Mouse (Mus musculus): ENCODE measurements around the gene Mrpl21.

Mrpl21 gene

GRCm38 (mm10) chr19:3282572-3283467 is at the start of gene Mrpl21, which contains the start of gene Ighmbp2:
TSS of gene Mrpl21 (plus strand) at chr19:3282901.
TSS of gene Ighmbp2 (minus strand) at chr19:3283017.
- CTCF ChIA-PET: interaction anchor here in 3 of 4 experiments (0.5 to 1.3 kb wide), 3 partner anchors 9 to 517 kb away, joined by 3 to 4 read pairs (median 3); no protein-coding TSS in a partner anchor

GRCm38 (mm10) chr19:3260016-3260415 is 22.7 kb upstream of the Mrpl21 start:
- ChIA-PET POLR2A (no interaction called here), CTCF (no interaction called here)

More at GRCm38 (mm10) chr19:3282572-3283467, at the start of gene Mrpl21, which contains the start of gene Ighmbp2:
- POLR2A ChIA-PET: interaction anchor here in 2 of 4 experiments (0.5 to 3.0 kb wide), 21 partner anchors 9 to 197 kb away, joined by 3 to 19 read pairs (median 4); partner anchors contain the start of gene Cpt1a (in 1 of the 2)

DNA sequence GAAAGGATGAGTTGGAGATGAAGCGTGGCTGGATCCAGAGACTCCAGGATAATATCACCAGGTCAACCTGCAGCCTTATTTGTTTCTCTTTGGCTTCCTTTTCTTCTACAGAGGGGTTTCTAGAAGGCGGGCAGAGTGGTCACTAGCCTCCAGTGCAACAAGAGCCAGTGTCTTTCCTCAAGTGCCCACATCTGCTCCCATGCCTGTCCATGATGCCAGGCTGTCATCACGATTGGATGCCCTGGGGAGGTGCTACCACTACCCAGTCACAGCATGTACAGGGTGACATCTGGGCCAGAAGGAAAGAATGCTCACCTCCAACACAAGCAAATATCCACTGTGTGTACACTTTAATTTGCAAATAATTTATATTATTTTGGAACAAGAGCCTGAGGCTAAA is 22.1 kb upstream of the Mrpl21 start:
- CTCF ChIA-PET: no interaction called here
- POLR2A ChIA-PET: no interaction called here

GRCm38 (mm10) chr19:3261336-3261735 is 21.4 kb upstream of the Mrpl21 start:
- CTCF ChIA-PET: interaction anchor here in 1 of 4 experiments (1.2 kb wide), 1 partner anchor 189 kb away, joined by 4 read pairs; no protein-coding TSS in a partner anchor
- POLR2A ChIA-PET: interaction anchor here in 1 of 4 experiments (1.2 to 2.0 kb wide), 2 partner anchors 16 to 22 kb away, joined by 4 to 13 read pairs; partner anchors contain the start of gene Ighmbp2

DNA sequence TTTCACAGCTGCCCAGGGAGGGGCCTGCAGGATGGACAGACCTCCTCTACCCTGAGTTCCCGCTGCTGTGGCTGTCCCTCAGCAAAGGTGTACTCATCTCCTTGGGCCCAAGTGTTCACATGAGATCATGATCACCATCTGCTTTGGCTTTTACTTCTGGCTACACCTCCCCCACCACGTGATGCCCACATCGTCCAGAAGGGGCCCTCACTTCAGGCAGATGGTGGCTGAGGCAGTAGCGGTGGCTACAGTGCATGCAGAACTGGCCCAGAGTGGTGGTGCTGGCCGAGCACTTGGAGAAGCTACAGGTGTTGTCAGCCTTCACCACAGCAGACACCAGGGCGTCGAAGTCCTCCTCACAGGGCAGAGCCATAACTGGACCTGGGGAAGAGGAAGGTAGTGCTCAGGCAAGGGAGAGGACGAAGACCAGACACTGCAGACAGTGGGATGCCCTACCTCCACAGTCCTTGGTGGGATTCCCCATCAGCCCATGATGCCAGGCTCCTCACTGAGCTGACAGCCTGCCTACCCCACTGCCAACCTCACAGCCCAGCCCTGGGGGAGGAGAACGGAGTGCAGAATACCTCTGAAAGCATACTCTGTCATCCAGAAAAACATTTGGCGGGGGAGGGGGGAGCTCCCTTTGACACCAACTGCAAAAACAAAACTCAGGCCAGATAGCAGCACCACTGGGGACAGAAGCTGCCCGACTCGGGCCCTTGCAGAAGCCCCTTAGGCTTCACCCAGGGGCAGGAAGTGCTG is 20.8 kb upstream of the Mrpl21 start:
- POLR2A ChIA-PET: interaction anchor here in 1 of 4 experiments (0.6 to 2.0 kb wide), 3 partner anchors 15 to 73 kb away, joined by 3 to 13 read pairs (median 4); partner anchors contain the start of gene Ighmbp2
- CTCF ChIA-PET: interaction anchor here in 2 of 4 experiments (0.5 to 1.2 kb wide), 3 partner anchors 26 to 189 kb away, joined by 3 to 4 read pairs (median 3); no protein-coding TSS in a partner anchor

GRCm38 (mm10) chr19:3264348-3264747 is 18.4 kb upstream of the Mrpl21 start:
- CTCF ChIA-PET: no interaction called here
- POLR2A ChIA-PET: interaction anchor here in 2 of 4 experiments (0.8 to 1.1 kb wide), 2 partner anchors 11 to 13 kb away, joined by 3 to 6 read pairs; no protein-coding TSS in a partner anchor

- ChIA-PET POLR2A (interaction anchor here in 3 of 4 experiments (0.6 to 1.5 kb wide), 6 partner anchors 10 to 268 kb away, joined by 3 to 6 read pairs (median 3); no protein-coding TSS in a partner anchor), CTCF (no interaction called here)
These were observed 17.5 kb upstream of the Mrpl21 start for GRCm38 (mm10) chr19:3265180-3265579.

DNA sequence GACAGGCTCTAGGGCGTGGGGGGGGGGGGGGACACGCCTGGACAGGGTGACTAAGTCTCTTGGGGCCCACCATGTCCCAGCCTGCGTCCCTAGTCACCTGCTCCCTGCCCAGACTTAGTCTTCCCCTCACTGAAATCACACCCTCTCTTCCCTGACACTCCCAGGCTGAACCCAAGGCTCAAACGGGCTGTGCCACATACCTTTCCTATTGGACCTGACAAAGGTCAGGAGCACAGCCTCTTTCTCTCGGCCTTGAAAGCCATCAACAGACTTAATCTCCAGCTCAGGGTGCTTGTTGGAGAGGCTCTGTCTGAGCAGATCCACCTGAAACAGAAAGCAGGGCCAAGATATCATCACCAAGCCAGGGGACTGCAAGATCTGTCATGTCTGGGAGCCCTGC is 16.6 kb upstream of the Mrpl21 start:
- ChIA-PET POLR2A (interaction anchor here in 2 of 4 experiments (0.7 to 2.0 kb wide), 6 partner anchors 9 to 267 kb away, joined by 3 to 5 read pairs (median 4); partner anchors contain the start of genes Ighmbp2 (in 1 of the 2) and Mrpl21 (in 1 of the 2)), CTCF (no interaction called here)

GRCm38 (mm10) chr19:3266676-3267075 is 16.0 kb upstream of the Mrpl21 start:
- ChIA-PET CTCF (no interaction called here), POLR2A (interaction anchor here in 3 of 4 experiments (0.6 to 2.0 kb wide), 6 partner anchors 9 to 390 kb away, joined by 3 to 7 read pairs (median 4); partner anchors contain the start of genes Ighmbp2 (in 1 of the 3) and Mrpl21 (in 1 of the 3))

- POLR2A ChIA-PET: interaction anchor here in 3 of 4 experiments (1.1 to 2.0 kb wide), 5 partner anchors 8 to 16 kb away, joined by 3 to 7 read pairs (median 5); partner anchors contain the start of genes Ighmbp2 (in 1 of the 3) and Mrpl21 (in 1 of the 3)
- CTCF ChIA-PET: interaction anchor here in 2 of 4 experiments (1.0 to 1.2 kb wide), 2 partner anchors 25 to 54 kb away, joined by 3 read pairs; no protein-coding TSS in a partner anchor
These were observed 15.4 kb upstream of the Mrpl21 start for GRCm38 (mm10) chr19:3267340-3267739.

DNA sequence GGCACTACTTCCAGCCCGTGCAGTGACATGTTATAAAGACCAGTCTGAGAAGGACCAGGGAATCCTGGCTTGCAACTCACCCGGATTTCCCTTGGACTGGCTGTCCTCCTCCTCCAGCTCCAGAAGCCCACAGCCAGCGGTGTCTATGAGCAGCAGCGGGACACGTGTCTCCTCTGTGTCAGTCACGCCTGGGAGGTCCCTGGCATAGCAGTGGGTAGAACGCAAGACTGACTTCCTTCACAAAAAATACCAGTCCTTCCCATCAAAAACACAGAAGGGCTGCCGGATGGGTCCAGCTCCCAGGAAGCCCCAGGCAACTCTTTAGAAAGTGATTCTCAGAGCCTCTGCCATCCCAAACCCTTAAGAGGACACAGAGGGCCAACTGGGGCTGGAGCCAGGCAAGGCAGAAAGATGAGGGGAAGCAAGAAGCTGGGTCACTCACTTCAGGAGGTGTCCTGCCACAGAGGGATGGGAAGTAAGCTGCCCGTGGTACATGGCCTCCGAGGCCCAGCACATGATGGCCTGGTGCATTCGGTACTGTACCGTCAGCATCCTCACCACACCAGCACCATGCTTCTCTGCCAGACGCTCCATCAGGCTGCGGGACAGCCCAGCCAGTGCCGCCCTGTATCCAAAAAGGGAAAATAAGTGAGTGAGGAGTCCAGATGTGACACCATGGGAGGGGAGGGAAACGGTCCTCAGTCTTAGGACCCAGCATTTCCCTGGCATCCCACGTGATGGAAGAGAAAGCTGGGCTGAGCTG is 14.3 kb upstream of the Mrpl21 start:
- ChIA-PET POLR2A (interaction anchor here in 2 of 4 experiments (0.6 to 1.6 kb wide), 7 partner anchors 9 to 169 kb away, joined by 3 to 4 read pairs (median 3); no protein-coding TSS in a partner anchor), CTCF (interaction anchor here in 3 of 4 experiments (0.7 to 1.2 kb wide), 3 partner anchors 24 to 80 kb away, joined by 3 read pairs; no protein-coding TSS in a partner anchor)

DNA sequence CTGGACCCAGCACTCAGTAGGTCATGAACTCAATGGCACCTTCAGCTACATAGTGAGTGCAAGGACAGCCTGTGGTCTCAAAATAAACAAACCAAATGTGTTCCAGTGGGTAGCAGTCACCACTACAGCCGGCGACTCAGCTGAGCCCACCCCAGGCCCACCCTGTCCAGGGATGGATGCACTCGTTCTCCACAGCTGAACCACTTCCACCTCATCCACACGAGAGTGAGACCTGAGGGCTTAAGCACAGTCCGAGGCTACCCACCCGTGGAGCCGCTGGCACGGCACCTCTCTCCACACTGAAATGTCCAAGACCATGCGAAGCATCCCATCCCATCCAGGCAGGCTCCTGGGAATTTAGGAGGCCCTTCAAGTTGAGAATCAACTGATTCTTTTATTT is 13.4 kb upstream of the Mrpl21 start:
- CTCF ChIA-PET: no interaction called here
- POLR2A ChIA-PET: interaction anchor here in 1 of 4 experiments (0.8 to 1.6 kb wide), 5 partner anchors 8 to 130 kb away, joined by 3 to 4 read pairs (median 3); no protein-coding TSS in a partner anchor

GRCm38 (mm10) chr19:3269803-3270202 is 12.9 kb upstream of the Mrpl21 start:
- ChIA-PET CTCF (no interaction called here), POLR2A (interaction anchor here in 1 of 4 experiments (1.6 kb wide), 1 partner anchor 10 kb away, joined by 4 read pairs; no protein-coding TSS in a partner anchor)

DNA sequence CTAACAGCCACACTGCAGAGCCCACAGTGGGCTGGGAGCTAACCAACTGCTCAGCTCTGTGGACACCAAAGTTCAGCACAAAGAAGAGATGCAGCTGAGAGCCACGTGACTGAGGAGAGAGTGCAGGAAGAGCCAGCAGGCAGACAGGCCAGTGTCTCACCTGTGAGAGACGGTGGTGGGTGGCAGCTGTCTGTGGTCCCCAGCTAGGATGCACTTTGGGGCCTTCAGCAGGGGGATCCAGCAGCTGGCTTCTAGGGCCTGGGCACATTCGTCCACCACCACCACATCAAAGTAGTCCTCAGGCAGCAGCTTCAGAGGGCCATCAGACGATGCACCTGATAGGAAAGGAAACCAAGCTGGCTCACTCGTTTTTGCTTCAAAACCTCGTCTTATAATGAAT is 11.3 kb upstream of the Mrpl21 start:
- CTCF ChIA-PET: no interaction called here
- POLR2A ChIA-PET: interaction anchor here in 1 of 4 experiments (1.1 to 2.3 kb wide), 3 partner anchors 9 to 14 kb away, joined by 3 to 11 read pairs (median 4); no protein-coding TSS in a partner anchor

DNA sequence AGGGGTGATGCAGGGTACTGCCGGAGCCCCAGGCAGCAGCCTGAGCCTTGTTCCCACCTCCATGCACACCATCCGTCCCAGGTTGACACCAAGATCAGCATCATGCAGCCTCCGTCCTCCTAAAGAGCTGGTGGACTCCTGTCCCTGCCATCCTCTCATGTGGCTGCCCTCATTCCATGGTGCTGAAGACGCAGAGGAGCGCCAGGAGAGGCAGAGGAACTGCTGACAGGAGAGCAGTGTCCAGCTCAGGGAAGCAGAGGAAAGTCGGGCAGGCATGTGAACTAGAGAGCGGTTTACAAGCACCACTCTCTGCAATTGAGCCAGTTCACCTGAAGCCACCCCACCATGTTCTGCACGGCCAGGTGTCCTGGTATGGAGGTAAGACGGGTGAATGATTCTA is 9.4 kb upstream of the Mrpl21 start:
- ChIA-PET CTCF (interaction anchor here in 1 of 4 experiments (0.6 kb wide), 1 partner anchor 357 kb away, joined by 3 read pairs; no protein-coding TSS in a partner anchor), POLR2A (interaction anchor here in 1 of 4 experiments (1.6 to 2.3 kb wide), 3 partner anchors 10 to 49 kb away, joined by 3 to 9 read pairs (median 4); partner anchors contain the start of genes Cpt1a, Ighmbp2 and Mrpl21)

DNA sequence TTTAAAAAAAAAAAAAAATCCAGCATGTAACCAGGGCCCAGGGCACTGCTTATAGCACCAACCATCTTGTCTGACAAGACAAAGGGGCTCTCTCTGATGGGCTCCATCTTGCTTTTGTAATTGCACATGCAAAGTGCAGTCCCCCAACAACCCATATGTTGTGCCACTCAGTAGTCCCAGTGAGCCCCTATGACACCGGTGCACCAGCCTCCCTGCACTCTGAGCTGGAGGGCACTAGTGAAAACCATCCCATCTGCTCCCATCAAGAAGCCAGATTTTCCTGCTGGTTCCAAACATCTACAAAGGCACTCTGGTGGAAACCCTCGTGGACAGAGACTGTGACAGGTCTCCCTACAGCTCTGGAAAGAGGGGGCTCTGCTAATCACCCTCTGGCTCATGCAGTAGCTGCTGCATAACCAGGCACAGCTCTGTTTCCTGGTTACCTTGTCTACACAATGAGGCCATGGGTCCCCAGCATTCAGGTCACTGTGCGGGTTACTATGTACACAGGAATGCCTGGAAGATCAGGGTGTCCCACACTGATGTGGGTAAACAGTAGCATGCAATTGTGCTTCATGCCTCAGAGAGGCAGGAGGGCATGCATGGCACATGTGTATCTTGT is 6.8 kb upstream of the Mrpl21 start:
- CTCF ChIA-PET: interaction anchor here in 3 of 4 experiments (0.7 to 1.0 kb wide), 3 partner anchors 37 to 175 kb away, joined by 3 to 5 read pairs (median 3); no protein-coding TSS in a partner anchor
- POLR2A ChIA-PET: interaction anchor here (0.6 to 2.9 kb wide), 11 partner anchors 8 to 424 kb away, joined by 3 to 8 read pairs (median 4); no protein-coding TSS in a partner anchor

DNA sequence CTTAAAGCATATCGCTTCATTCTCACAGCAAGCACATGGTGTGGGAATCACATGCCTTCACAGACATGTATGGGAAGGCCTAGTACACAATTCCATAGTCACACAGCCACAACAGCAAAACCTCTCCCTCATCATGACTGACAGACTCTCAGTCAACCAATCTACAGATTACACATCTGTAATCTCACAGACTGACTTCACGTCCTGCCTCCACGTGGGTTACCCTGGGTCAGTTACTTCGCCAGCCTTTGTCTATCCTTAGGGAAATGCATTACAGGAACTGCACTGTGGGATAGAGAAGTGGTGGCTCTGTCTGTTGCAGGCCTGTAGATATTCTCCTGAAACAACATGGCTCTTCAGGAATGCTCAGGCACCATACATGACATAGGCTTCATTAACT is 815 bp upstream of the Mrpl21 start:
- ChIA-PET POLR2A (interaction anchor here in 2 of 4 experiments (0.9 to 3.0 kb wide), 11 partner anchors 9 to 169 kb away, joined by 3 to 19 read pairs (median 5); partner anchors contain the start of gene Cpt1a (in 1 of the 2)), CTCF (no interaction called here)
